ENCODE assay signal across 13 mouse cellular contexts in the genomic region with DNA sequence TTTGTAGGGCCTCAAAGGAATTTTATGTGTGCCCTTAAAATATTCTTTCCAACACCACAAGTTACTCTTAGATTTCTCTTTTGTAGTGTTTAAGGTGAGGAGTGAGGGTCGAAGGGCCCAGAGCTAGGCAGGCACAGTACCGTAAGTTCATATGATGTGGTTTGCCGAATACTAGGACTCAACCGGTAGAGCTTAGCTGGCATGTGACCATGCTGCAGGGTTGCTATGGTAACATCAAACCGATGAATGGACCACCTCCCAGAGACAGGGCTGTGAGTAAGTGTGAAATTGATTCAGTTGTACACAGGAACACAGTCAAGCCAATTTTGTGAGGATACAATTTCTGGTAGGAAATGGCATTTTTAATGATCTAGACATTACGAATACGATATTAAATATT. TPM values are rescaled to one million over a fixed set of nuclear protein-coding genes. Genes with fewer than 3 reads are reported as not detected.
DNase-seq lines count a peak whose midpoint lies in the region; ATAC-seq and TF ChIP-seq lines count a peak whose summit lies in the region.
"Had no signal": no experiment of that assay in that cellular context is flagged by ENCODE, and none has a peak within 500 bp of the region (broad histone marks: within the 10 kb centered on the region; RNA-seq: fewer than 3 reads in every experiment).

No protein-coding gene starts in this region.

- H3K9ac ChIP-seq in forebrain, embryonic 11.5 days (ENCODE audit: low read length): no peak overlapping the region
- H3K9ac ChIP-seq in neural tube, embryonic 13.5 days: no peak overlapping the region
- H3K9ac ChIP-seq in kidney, embryonic 14.5 days (ENCODE audit: low read depth, low read length): no peak overlapping the region
- H3K9ac ChIP-seq: embryonic facial prominence, embryonic 12.5 days; limb, embryonic 12.5 days had no signal

- H3K4me3 ChIP-seq in forebrain, embryonic 11.5 days (ENCODE audit: low read depth, low read length): no peak overlapping the region
- no peak overlapping the region for H3K4me3 ChIP-seq in layer of hippocampus, adult 2 months
- H3K4me3 ChIP-seq in neural tube, embryonic 13.5 days: no peak overlapping the region
- no peak overlapping the region for H3K4me3 ChIP-seq in kidney, embryonic 14.5 days (ENCODE audit: low read length)
- H3K4me3 ChIP-seq: embryonic facial prominence, embryonic 12.5 days; limb, embryonic 12.5 days had no signal

- H3K27ac ChIP-seq in forebrain, embryonic 11.5 days (ENCODE audit: low read depth, low read length): no peak overlapping the region
- H3K27ac ChIP-seq in layer of hippocampus, adult 2 months: no peak overlapping the region
- H3K27ac ChIP-seq in neural tube, embryonic 13.5 days (replicated peaks): no peak overlapping the region
- H3K27ac ChIP-seq in kidney, embryonic 14.5 days (ENCODE audit: low read depth, low read length): no peak overlapping the region
- H3K27ac ChIP-seq: embryonic facial prominence, embryonic 12.5 days; limb, embryonic 12.5 days; macrophage had no signal

- no peaks in the 10 kb centered on the region for H3K9me3 ChIP-seq in forebrain, embryonic 11.5 days (ENCODE audit: control insufficient read depth, low read length)
- H3K9me3 ChIP-seq in neural tube, embryonic 13.5 days: no peaks in the 10 kb centered on the region
- H3K9me3 ChIP-seq in kidney, embryonic 14.5 days (ENCODE audit: control insufficient read depth, low read length): no peaks in the 10 kb centered on the region
- H3K9me3 ChIP-seq: embryonic facial prominence, embryonic 12.5 days; limb, embryonic 12.5 days had no signal

- H3K27me3 ChIP-seq in forebrain, embryonic 11.5 days (ENCODE audit: control insufficient read depth, insufficient read depth, low read length): no peaks in the 10 kb centered on the region
- peaks cover 12% of the 10 kb centered on the region; the same call in 1 of the 2 replicates for H3K27me3 ChIP-seq in neural tube, embryonic 13.5 days
- H3K27me3 ChIP-seq in kidney, embryonic 14.5 days (ENCODE audit: control insufficient read depth, insufficient read depth, low read length): no peaks in the 10 kb centered on the region
- H3K27me3 ChIP-seq: embryonic facial prominence, embryonic 12.5 days; limb, embryonic 12.5 days had no signal

- DNase-seq in cerebellum, postnatal 14 days: peak; percentile 68 to 79
- no peak for DNase-seq in cerebellum, adult 11-12 months
- no peak for DNase-seq in forebrain, embryonic 11.5 days (ENCODE audit: low spot score)
- DNase-seq in layer of hippocampus, adult 2 months (ENCODE audit: low spot score in 2 of 2): peak; percentile 36 to 55
- DNase-seq in heart, postnatal 10 days: no peak
- DNase-seq: gastrocnemius, postnatal 25 days had no signal

- no peaks in the 10 kb centered on the region for H3K4me1 ChIP-seq in forebrain, embryonic 11.5 days (replicated peaks; ENCODE audit: control insufficient read depth, insufficient read depth, low read length)
- peaks cover 21% of the 10 kb centered on the region for H3K4me1 ChIP-seq in neural tube, embryonic 13.5 days (replicated peaks)
- no peaks in the 10 kb centered on the region for H3K4me1 ChIP-seq in kidney, embryonic 14.5 days (ENCODE audit: control insufficient read depth, insufficient read depth, low read length)
- H3K4me1 ChIP-seq: embryonic facial prominence, embryonic 12.5 days; limb, embryonic 12.5 days had no signal

- H3K36me3 ChIP-seq in forebrain, embryonic 11.5 days (ENCODE audit: control insufficient read depth, insufficient read depth, low read length): no peaks in the 10 kb centered on the region
- H3K36me3 ChIP-seq in neural tube, embryonic 13.5 days: no peaks in the 10 kb centered on the region
- no peaks in the 10 kb centered on the region for H3K36me3 ChIP-seq in kidney, embryonic 14.5 days (ENCODE audit: control insufficient read depth, insufficient read depth, low read length)
- H3K36me3 ChIP-seq: embryonic facial prominence, embryonic 12.5 days; limb, embryonic 12.5 days had no signal

- WGBS in forebrain, embryonic 11.5 days: 48% methylated on average over 7 of the region's 7 CpGs
- WGBS in neural tube, embryonic 13.5 days: 34% methylated on average over 7 of the region's 7 CpGs
- WGBS in kidney, embryonic 14.5 days: 81% methylated on average over 7 of the region's 7 CpGs

- intact Hi-C loops in heart, postnatal 10 days (cut with DNase I): no loop called here

- peak; percentile 84 for ATAC-seq in forebrain, embryonic 11.5 days (replicated peaks; ENCODE audit: low FRiP score)
- peak; percentile 78 for ATAC-seq in neural tube, embryonic 13.5 days (ENCODE audit: low read depth)
- no peak for ATAC-seq in granulocyte monocyte progenitor cell, adult 5-6 weeks (replicated peaks; ENCODE audit: poor library complexity, severe bottlenecking)
- no peak for ATAC-seq in kidney, embryonic 14.5 days (ENCODE audit: low FRiP score, low TSS enrichment)
- ATAC-seq: intestine, embryonic 16.5 days had no signal

- TF ChIP-seq CTCF in layer of hippocampus, adult 2 months (conservative IDR thresholded peaks at IDR 0.05): no peak

- no peak overlapping the region for H3K4me2 ChIP-seq in forebrain, embryonic 11.5 days (ENCODE audit: low read depth, low read length, severe bottlenecking)
- no peak overlapping the region for H3K4me2 ChIP-seq in neural tube, embryonic 13.5 days
- H3K4me2 ChIP-seq in kidney, embryonic 14.5 days (replicated peaks; ENCODE audit: low read depth, low read length): no peak overlapping the region
- H3K4me2 ChIP-seq: embryonic facial prominence, embryonic 12.5 days; limb, embryonic 12.5 days had no signal

RNA-seq across cellular contexts. Expression of gene Myo16, which starts 44.5 kb away (rescaled TPM):
- polyA plus RNA-seq in forebrain, embryonic 11.5 days (2014; fragmentation: Nextera tagmentation; extraction: Ambion mirVana): 1.3 and 1.6 TPM in 2 replicates
- 10 to 100 TPM; 22.1 to 23.7 TPM for total RNA-seq in layer of hippocampus, adult 2 months (2021)
- 3.9 and 5.1 TPM in 2 replicates for polyA plus RNA-seq in neural tube, embryonic 13.5 days (2015; fragmentation: Nextera tagmentation; extraction: Ambion mirVana)
- total RNA-seq in granulocyte monocyte progenitor cell, adult 5-6 weeks (2014; fragmentation: Nextera tagmentation): not detected in 2 replicates
- not detected in 2 replicates for total RNA-seq in granulocyte monocyte progenitor cell, adult 5-6 weeks (2017)
- 0.16 and 0.27 TPM in 2 replicates for polyA plus RNA-seq in kidney, embryonic 14.5 days (2014; fragmentation: Nextera tagmentation; extraction: Ambion mirVana)
- total RNA-seq in heart, postnatal 10 days (2021): 1 to 10 TPM; 7.6 to 8.0 TPM
- polyA plus RNA-seq: macrophage had no signal

Comparison
In these comparisons a context has a peak if more than half of its experiments do, and no peak if none do; other contexts are left out.
1. DNase-seq: peak in cerebellum, postnatal 14 days (2 of 2) and layer of hippocampus, adult 2 months (2 of 2); none in cerebellum, adult 11-12 months (single experiment), forebrain, embryonic 11.5 days (single experiment) and heart, postnatal 10 days (0 of 2).
2. ATAC-seq: peak in forebrain, embryonic 11.5 days (single experiment) and neural tube, embryonic 13.5 days (single experiment); none in granulocyte monocyte progenitor cell, adult 5-6 weeks (single experiment) and kidney, embryonic 14.5 days (single experiment).
3. RNA of gene Myo16, which starts 44.5 kb away (total RNA-seq): 22.1 to 23.7 TPM in layer of hippocampus, adult 2 months and 7.6 to 8.0 TPM in heart, postnatal 10 days; not detected in granulocyte monocyte progenitor cell, adult 5-6 weeks; every median in the first group is over 4 times any median in the second.